Mouse (Mus musculus) neural tube, embryonic 14.5 days (tissue): ENCODE data around the gene Dok7. TPM values are rescaled to one million over a fixed set of nuclear protein-coding genes. Genes with fewer than 3 reads are reported as not detected.

ENCODE experiments used
- ATAC-seq: fragments of 200-750 bp; cut with Nextera tagmentation; 2 replicates; pipeline ENCODE4 v1.8.0; 2017; ENCODE audit warnings: low read depth, mild to moderate bottlenecking, moderate TSS enrichment, moderate library complexity
- H3K27ac ChIP-seq: fragments of 300-500 bp; sonication (generic); 2 replicates; pipeline ENCODE4 v1.5.1; 2014; ENCODE audit warnings: low read depth, mild to moderate bottlenecking, control low read depth, low read length, moderate library complexity, mixed read lengths
- H3K27me3 ChIP-seq: fragments of 300-500 bp; sonication (generic); 2 replicates; pipeline ENCODE4 v1.6.1; 2014; ENCODE audit warnings: low read length; ENCODE audit not compliant: control insufficient read depth, insufficient read depth
- H3K36me3 ChIP-seq: fragments of 300-500 bp; sonication (generic); 2 replicates; pipeline ENCODE4 v1.6.1; 2014; ENCODE audit warnings: low read length, mixed read lengths; ENCODE audit not compliant: control insufficient read depth, insufficient read depth
- H3K4me1 ChIP-seq: fragments of 300-500 bp; sonication (generic); 2 replicates; pipeline ENCODE4 v1.6.1; 2014; ENCODE audit warnings: low read length; ENCODE audit not compliant: control insufficient read depth, insufficient read depth
- H3K4me2 ChIP-seq: fragments of 300-500 bp; sonication (generic); 2 replicates; pipeline ENCODE4 v1.6.1; 2014; ENCODE audit warnings: mild to moderate bottlenecking, low read depth, low read length, control low read depth
- H3K4me3 ChIP-seq: fragments of 300-500 bp; sonication (generic); 2 replicates; pipeline ENCODE4 v1.5.1; 2014; ENCODE audit warnings: low read depth, low read length, control low read depth, mixed read lengths
- H3K9ac ChIP-seq: fragments of 300-500 bp; sonication (generic); replicated peaks from 2 replicates; pipeline ENCODE4 v1.6.1; 2014; ENCODE audit warnings: low read depth, mild to moderate bottlenecking, control low read depth, low read length, mixed read lengths
- H3K9me3 ChIP-seq: fragments of 300-500 bp; sonication (generic); 2 replicates; pipeline ENCODE4 v1.6.1; 2016; ENCODE audit warnings: low read length; ENCODE audit not compliant: control insufficient read depth
- WGBS: fragments of 180-500 bp; shearing (Covaris S2); extraction: QIAGEN DNeasy Blood & Tissue Kit; methylation state at CpG from one replicate; pipeline ENCODE4 v1.1.7; 2014; 5-methylcytosine and 5-hydroxymethylcytosine counted together
- polyA plus RNA-seq: library from polyadenylated mRNA; unstranded; fragments of >200 nt; fragmentation: Nextera tagmentation; extraction: Ambion mirVana; gene quantifications from 2 replicates; pipeline ENCODE4 v1.2.1, GENCODE M21; 2014

Dok7 gene
- polyA plus RNA-seq, 1 experiment from 2014 or later = 5.7 TPM

DNA sequence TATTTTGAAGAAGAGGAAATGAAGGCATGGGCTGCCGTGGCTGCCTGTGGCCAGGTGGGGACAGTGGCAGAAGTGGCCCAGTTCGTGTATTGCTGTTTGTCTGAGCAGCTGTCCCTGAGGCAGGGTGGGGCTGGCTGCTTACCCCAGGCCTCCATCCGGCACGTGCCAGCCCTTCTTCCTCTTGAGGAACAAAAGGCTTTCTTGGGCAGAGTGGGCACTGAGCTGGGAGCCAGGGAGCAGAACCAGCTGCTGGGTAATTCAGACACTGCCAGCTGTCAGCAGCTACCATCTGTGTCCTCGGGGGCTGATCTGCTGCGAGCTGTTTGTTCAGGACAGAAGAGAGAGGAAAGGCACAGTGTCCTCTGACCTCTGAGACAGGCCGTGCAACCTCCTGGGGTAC, 14.4 kb downstream of the Dok7 start:
- peak overlapping the region; percentile 18; the same call in 1 of the 2 replicates for H3K27ac ChIP-seq
- H3K9me3 ChIP-seq = no peaks in the 10 kb centered on the region
- no peak overlapping the region for H3K4me2 ChIP-seq
- H3K4me1 ChIP-seq = 0 out of 2 replicates have a peak, but pooled peaks cover 2% of the 10 kb centered on the region
- H3K4me3 ChIP-seq = no peak overlapping the region
- no peaks in the 10 kb centered on the region for H3K27me3 ChIP-seq
- 48% methylated on average over 7 of the region's 7 CpGs for WGBS
- ATAC-seq = peak; percentile 57; the same call in 1 of the 2 replicates
- no peak overlapping the region for H3K9ac ChIP-seq
- no peaks in the 10 kb centered on the region for H3K36me3 ChIP-seq

DNA sequence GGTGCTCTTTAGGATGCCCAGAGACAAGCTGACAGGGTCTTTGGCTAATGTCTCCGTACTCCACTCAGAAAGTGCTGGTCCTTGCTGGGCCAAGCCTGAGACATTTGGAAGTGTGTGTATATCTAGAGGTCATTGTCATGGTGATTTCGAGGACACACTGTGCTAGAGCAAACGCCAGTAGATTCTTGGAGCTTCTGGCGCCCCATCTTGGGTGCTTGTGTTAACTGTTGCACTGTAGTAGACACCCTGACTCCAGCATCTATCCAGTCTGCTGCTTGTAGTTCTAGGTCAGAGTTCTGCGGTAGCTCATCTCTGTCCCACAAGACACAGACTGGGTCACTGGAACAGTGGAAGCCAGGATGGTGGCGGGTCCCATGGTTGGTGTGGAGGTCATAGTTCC, 15.3 kb downstream of the Dok7 start:
- Histone ChIP-seq H3K4me3 (no peak overlapping the region), H3K36me3 (no peaks in the 10 kb centered on the region), H3K9ac (no peak overlapping the region), H3K9me3 (no peaks in the 10 kb centered on the region), H3K4me1 (0 out of 2 replicates have a peak, but pooled peaks cover 2% of the 10 kb centered on the region), H3K27me3 (no peaks in the 10 kb centered on the region), H3K4me2 (no peak overlapping the region), H3K27ac (no peak overlapping the region)
- no peak for ATAC-seq
- WGBS = 92% methylated on average over 6 of the region's 6 CpGs

DNA sequence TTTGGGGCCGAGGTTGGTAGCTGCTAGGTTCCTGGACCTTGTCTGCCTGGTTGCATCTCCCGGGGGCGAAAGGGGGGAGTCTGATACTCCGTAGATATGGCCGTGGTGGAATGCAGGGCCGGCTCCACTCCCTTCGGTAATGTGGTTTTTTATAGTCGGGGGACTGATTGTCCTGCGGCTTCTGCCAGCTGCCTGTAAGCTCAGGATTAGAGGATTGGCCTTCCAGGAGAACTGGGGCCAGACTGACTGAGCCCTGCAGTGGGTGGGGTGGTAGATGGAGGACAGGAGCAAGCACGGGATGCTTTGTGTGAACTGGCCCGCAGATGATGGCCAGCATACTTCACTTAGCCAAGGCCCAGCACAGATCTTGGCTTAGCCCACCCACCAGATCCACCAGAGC, 16.7 kb downstream of the Dok7 start:
- no peak overlapping the region for H3K4me3 ChIP-seq
- no peaks in the 10 kb centered on the region for H3K36me3 ChIP-seq
- H3K27ac ChIP-seq = no peak overlapping the region
- no peaks in the 10 kb centered on the region for H3K9me3 ChIP-seq
- no peak overlapping the region for H3K9ac ChIP-seq
- no peak for ATAC-seq
- no peaks in the 10 kb centered on the region for H3K27me3 ChIP-seq
- H3K4me2 ChIP-seq = no peak overlapping the region
- H3K4me1 ChIP-seq = 0 out of 2 replicates have a peak, but pooled peaks cover 2% of the 10 kb centered on the region
- 66% methylated on average over 11 of the region's 11 CpGs for WGBS

DNA sequence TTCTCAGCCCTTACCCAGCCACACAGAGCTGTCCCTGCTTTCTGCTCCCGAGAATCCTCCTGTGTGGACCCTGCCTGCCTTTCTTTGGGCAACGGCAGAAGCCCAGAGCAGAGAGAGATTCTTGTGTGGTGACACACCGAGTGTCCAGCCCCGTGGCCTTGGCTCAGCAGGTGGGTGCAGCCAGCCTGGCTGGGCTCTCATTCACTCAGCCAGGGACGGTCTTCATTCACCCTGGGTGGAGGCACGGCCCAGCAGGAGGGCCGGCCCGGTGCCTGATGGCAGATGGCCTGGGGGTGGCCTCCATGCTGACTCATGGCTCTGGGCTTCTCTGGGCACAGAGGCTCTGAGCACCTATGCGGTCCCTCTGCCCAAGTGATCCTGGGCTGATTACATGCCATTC, 17.4 kb downstream of the Dok7 start:
- H3K9ac ChIP-seq = no peak overlapping the region
- no peak overlapping the region for H3K27ac ChIP-seq
- WGBS = 73% methylated on average over 9 of the region's 9 CpGs
- H3K27me3 ChIP-seq = no peaks in the 10 kb centered on the region
- 0 out of 2 replicates have a peak, but pooled peaks cover 2% of the 10 kb centered on the region for H3K4me1 ChIP-seq
- no peak for ATAC-seq
- H3K4me2 ChIP-seq = no peak overlapping the region
- H3K36me3 ChIP-seq = no peaks in the 10 kb centered on the region
- no peak overlapping the region for H3K4me3 ChIP-seq
- H3K9me3 ChIP-seq = no peaks in the 10 kb centered on the region

DNA sequence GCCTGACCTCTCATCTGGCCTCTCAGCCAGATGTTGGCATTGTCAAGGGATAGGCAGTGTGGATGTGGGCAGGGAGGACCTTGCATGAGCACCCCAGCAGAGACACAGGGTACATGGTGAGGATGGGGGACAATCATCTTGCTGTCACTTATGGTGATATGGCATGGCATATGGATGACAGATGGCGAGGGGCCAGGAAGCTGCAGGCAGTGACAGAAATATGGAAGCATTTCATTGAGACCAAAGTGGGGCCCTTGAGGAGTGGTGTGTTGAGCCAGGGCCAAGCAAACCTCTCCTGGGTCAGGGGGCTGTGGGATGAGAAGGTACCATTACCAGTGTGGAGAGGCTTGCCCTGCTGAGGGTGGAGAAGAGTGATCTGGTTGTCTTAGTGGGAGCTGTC, 19.8 kb downstream of the Dok7 start:
- Histone ChIP-seq H3K9me3 (no peaks in the 10 kb centered on the region), H3K4me3 (no peak overlapping the region), H3K9ac (no peak overlapping the region), H3K27me3 (no peaks in the 10 kb centered on the region), H3K4me2 (no peak overlapping the region), H3K36me3 (no peaks in the 10 kb centered on the region), H3K4me1 (no peaks in the 10 kb centered on the region), H3K27ac (no peak overlapping the region)
- no peak for ATAC-seq
- 87% methylated on average over 1 of the region's 1 CpGs for WGBS

DNA sequence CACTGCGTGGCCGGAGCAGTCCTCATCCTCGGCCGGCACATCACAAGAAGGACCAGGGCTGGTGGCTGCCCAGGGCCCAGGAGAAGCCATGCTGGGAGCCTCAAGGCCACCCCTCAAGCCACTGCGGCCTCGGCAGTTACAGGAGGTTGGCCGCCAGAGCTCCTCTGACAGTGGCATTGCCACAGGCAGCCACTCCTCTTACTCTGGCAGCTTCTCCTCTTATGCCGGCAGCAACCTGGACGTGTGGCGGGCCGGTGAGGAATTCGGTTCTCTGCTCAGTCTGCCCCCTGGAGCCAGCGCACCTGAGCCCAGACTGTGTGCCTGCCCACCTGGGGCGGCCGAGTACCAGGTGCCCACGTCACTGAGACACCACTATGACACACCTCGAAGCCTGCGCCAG, 22.5 kb downstream of the Dok7 start:
- H3K4me3 ChIP-seq = no peak overlapping the region
- no peak overlapping the region for H3K27ac ChIP-seq
- WGBS = 40% methylated on average over 18 of the region's 18 CpGs
- no peaks in the 10 kb centered on the region for H3K9me3 ChIP-seq
- no peaks in the 10 kb centered on the region for H3K36me3 ChIP-seq
- ATAC-seq = no peak
- H3K4me2 ChIP-seq = no peak overlapping the region
- H3K9ac ChIP-seq = no peak overlapping the region
- no peaks in the 10 kb centered on the region for H3K27me3 ChIP-seq
- H3K4me1 ChIP-seq = no peaks in the 10 kb centered on the region

DNA sequence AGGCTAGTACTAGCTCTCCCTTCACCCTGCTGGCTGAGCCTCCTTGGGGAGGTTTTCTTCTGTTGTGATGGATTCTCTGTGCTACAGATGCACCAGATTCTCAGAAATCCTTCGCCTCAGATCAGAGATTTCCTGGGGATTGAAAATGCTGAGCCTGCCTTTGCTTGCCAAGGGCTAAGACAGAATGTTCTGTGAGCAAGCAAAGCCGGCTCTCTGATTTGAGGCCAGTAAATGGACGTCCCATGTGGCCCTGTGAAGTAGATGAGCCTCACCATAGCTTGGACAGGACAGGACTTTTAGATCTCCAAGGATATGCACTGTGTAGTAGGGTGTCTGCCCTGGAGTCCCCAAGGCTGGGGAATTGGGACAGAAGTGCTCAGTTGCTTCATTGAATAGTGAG, 28.3 kb downstream of the Dok7 start:
- H3K9ac ChIP-seq = no peak overlapping the region
- ATAC-seq = no peak

DNA sequence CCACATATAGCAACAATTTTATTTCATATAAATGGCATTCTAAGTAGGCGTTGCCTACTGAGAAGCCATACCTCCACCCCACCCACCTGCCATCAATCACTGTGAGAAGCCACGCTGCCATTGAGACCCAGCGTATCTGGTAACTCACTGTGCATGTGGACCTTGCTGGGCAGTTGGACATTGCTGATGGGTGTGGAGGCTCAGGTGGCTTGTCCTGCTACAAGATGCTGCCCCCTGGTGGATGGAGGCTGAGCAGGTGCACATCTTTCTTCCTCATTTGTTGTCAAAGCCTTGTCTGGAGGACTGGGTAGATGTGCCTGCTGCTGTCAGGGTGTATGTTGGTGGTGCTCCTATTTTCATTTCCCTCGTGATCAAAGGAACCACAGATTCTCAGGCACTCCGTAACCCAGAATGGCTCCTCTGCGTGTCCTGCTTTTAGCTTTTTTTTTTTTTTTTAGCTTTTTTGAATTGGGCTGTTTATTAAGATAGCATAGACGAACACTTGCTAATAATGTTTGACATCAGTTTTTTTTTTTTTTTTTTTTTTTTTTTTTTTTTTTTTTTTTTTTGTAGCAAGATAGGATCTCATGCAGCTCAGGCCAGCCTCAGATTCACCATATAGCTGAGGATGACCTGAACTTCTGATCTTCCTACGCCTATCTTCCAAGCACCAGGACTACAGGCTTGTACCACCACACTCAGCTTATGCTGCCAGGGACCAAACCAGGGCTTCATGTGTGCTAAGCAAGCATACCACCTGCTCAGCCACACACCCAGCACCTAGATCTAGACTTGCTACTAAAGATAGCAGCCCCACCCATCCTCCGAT, 32.4 kb downstream of the Dok7 start:
- Histone ChIP-seq H3K9me3 (no peaks in the 10 kb centered on the region), H3K27me3 (no peaks in the 10 kb centered on the region), H3K9ac (no peak overlapping the region), H3K4me3 (no peak overlapping the region), H3K27ac (no peak overlapping the region), H3K4me2 (no peak overlapping the region), H3K36me3 (peaks cover 14% of the 10 kb centered on the region; the same call in 1 of the 2 replicates), H3K4me1 (no peaks in the 10 kb centered on the region)
- 67% methylated on average over 9 of the region's 9 CpGs for WGBS
- no peak for ATAC-seq

More for the DNA sequence above, 28.3 kb downstream of the Dok7 start:
- Histone ChIP-seq H3K36me3 (no peaks in the 10 kb centered on the region; the same call in 1 of the 2 replicates), H3K4me3 (no peak overlapping the region), H3K4me1 (no peaks in the 10 kb centered on the region), H3K9me3 (no peaks in the 10 kb centered on the region), H3K4me2 (no peak overlapping the region), H3K27me3 (no peaks in the 10 kb centered on the region), H3K27ac (no peak overlapping the region)
- 81% methylated on average over 3 of the region's 3 CpGs for WGBS

- WGBS = 84% methylated on average over 5 of the region's 5 CpGs
These were observed 33.0 kb downstream of the Dok7 start for GRCm38 (mm10) chr5:35089614-35089963.

More at GRCm38 (mm10) chr5:35089614-35089963, 33.0 kb downstream of the Dok7 start:
- Histone ChIP-seq H3K4me1 (no peaks in the 10 kb centered on the region), H3K4me3 (no peak overlapping the region), H3K27ac (no peak overlapping the region), H3K4me2 (no peak overlapping the region), H3K36me3 (peaks cover 17% of the 10 kb centered on the region), H3K9ac (no peak overlapping the region), H3K9me3 (no peaks in the 10 kb centered on the region), H3K27me3 (no peaks in the 10 kb centered on the region)
- ATAC-seq = no peak
